ENCODE assay signal across 9 mouse cellular contexts in genomic region chr7:81565381-81566055, GRCm38 (mm10). TPM values are rescaled to one million over a fixed set of nuclear protein-coding genes. Genes with fewer than 3 reads are reported as not detected.
DNase-seq lines count a peak whose midpoint lies in the region; ATAC-seq lines count a peak whose summit lies in the region.
"Had no signal": no experiment of that assay in that cellular context is flagged by ENCODE, and none has a peak within 500 bp of the region (broad histone marks: within the 10 kb centered on the region; RNA-seq: fewer than 3 reads in every experiment).

No protein-coding gene starts in this region.

- 0 out of 2 replicates have a peak overlapping the region, but pooled peaks have one; percentile 56 for H3K27ac ChIP-seq in midbrain, embryonic 13.5 days
- no peak overlapping the region for H3K27ac ChIP-seq in midbrain, embryonic 15.5 days

- no peak overlapping the region for H3K4me3 ChIP-seq in midbrain, embryonic 13.5 days (replicated peaks)
- no peak overlapping the region for H3K4me3 ChIP-seq in midbrain, embryonic 15.5 days

- H3K4me2 ChIP-seq in midbrain, embryonic 13.5 days (replicated peaks) = no peak overlapping the region
- H3K4me2 ChIP-seq in midbrain, embryonic 15.5 days = no peak overlapping the region

- peaks cover 3% of the 10 kb centered on the region for H3K4me1 ChIP-seq in midbrain, embryonic 13.5 days (replicated peaks)
- H3K4me1 ChIP-seq in midbrain, embryonic 15.5 days = no peaks in the 10 kb centered on the region

- H3K9me3 ChIP-seq in midbrain, embryonic 13.5 days = no peaks in the 10 kb centered on the region
- no peaks in the 10 kb centered on the region for H3K9me3 ChIP-seq in midbrain, embryonic 15.5 days

- H3K9ac ChIP-seq in midbrain, embryonic 13.5 days (replicated peaks) = no peak overlapping the region
- H3K9ac ChIP-seq in midbrain, embryonic 15.5 days = no peak overlapping the region

- 65% methylated on average over 7 of the region's 7 CpGs for WGBS in midbrain, embryonic 13.5 days
- WGBS in midbrain, embryonic 15.5 days = 58% methylated on average over 7 of the region's 7 CpGs

- H3K36me3 ChIP-seq in midbrain, embryonic 13.5 days = no peaks in the 10 kb centered on the region
- no peaks in the 10 kb centered on the region for H3K36me3 ChIP-seq in midbrain, embryonic 15.5 days (replicated peaks)

- peak; percentile 26 for DNase-seq in embryo, embryonic 11 days
- no peak for DNase-seq in embryo, embryonic 9.5 days (ENCODE audit: extremely low spot score)
- peak; percentile 59 to 76 for DNase-seq in layer of hippocampus, adult 18-20 months (ENCODE audit: low spot score in 2 of 2)
- DNase-seq in retina, postnatal 1 day = peak; percentile 61
- DNase-seq in adrenal gland, adult (ENCODE audit: inconsistent age in 2 of 2, low spot score in 1 of 2) = no peak
- DNase-seq in gastrocnemius, postnatal 4 days (ENCODE audit: low spot score in 2 of 2) = no peak
- DNase-seq: kidney, postnatal 4 days had no signal

- ATAC-seq in midbrain, embryonic 13.5 days = no peak
- ATAC-seq in midbrain, embryonic 15.5 days (replicated peaks) = no peak

- no peaks in the 10 kb centered on the region for H3K27me3 ChIP-seq in midbrain, embryonic 13.5 days
- no peaks in the 10 kb centered on the region for H3K27me3 ChIP-seq in midbrain, embryonic 15.5 days (replicated peaks)

RNA-seq across cellular contexts. Expression of gene Fsd2, which starts 1.2 kb away (rescaled TPM):
- 0.20 and 0.34 TPM in 2 replicates for polyA plus RNA-seq in midbrain, embryonic 13.5 days (2015; fragmentation: Nextera tagmentation; extraction: Ambion mirVana)
- polyA plus RNA-seq in midbrain, embryonic 15.5 days (2015; fragmentation: Nextera tagmentation; extraction: Ambion mirVana) = 0.17 and 0.29 TPM in 2 replicates
- under 1 TPM; 0.23 to 0.52 TPM for total RNA-seq in layer of hippocampus, adult 18-20 months (2021)
- 100 to 1,000 TPM; 152 to 158 TPM for total RNA-seq in gastrocnemius, postnatal 4 days (2021)

RNA-seq across cellular contexts. Expression of gene Whamm, which starts 5.5 kb away (rescaled TPM):
- 4.3 and 5.5 TPM in 2 replicates for polyA plus RNA-seq in midbrain, embryonic 13.5 days (2015; fragmentation: Nextera tagmentation; extraction: Ambion mirVana)
- polyA plus RNA-seq in midbrain, embryonic 15.5 days (2015; fragmentation: Nextera tagmentation; extraction: Ambion mirVana) = 6.0 and 6.9 TPM in 2 replicates
- total RNA-seq in layer of hippocampus, adult 18-20 months (2021) = 10 to 100 TPM; 19.2 to 19.5 TPM
- 1 to 10 TPM; 7.5 to 9.0 TPM for total RNA-seq in gastrocnemius, postnatal 4 days (2021)

Comparison
In these comparisons a context has a peak if more than half of its experiments do, and no peak if none do; other contexts are left out.
1. DNase-seq: peak in embryo, embryonic 11 days (single experiment), layer of hippocampus, adult 18-20 months (2 of 2) and retina, postnatal 1 day (single experiment); none in embryo, embryonic 9.5 days (single experiment), adrenal gland, adult (0 of 2) and gastrocnemius, postnatal 4 days (0 of 2).
2. RNA of gene Fsd2, which starts 1.2 kb away (total RNA-seq): 152 to 158 TPM in gastrocnemius, postnatal 4 days; 0.23 to 0.52 TPM in layer of hippocampus, adult 18-20 months; every median in the first group is over 100 times any median in the second.